Mouse (Mus musculus) kidney, adult 2 months (tissue): ENCODE data around the gene Foxp4. TPM values are rescaled to one million over a fixed set of nuclear protein-coding genes. Genes with fewer than 3 reads are reported as not detected.

Source experiments
- DNase-seq: peaks from one replicate; pipeline ENCODE4 v3.0.0; 2021
- H3K27ac ChIP-seq: fragments of 200-500 bp; 2 replicates; pipeline ENCODE4 v1.5.1; 2012; ENCODE audit warnings: low read depth, low read length, control low read depth, inconsistent platforms; ENCODE audit not compliant: insufficient read depth
- H3K27me3 ChIP-seq: fragments of 200-500 bp; replicated peaks from 2 replicates; pipeline ENCODE4 v1.6.1; 2012; ENCODE audit warnings: mild to moderate bottlenecking, moderate library complexity, low read length, inconsistent platforms; ENCODE audit not compliant: control insufficient read depth, insufficient read depth
- H3K36me3 ChIP-seq: fragments of 200-500 bp; 2 replicates; pipeline ENCODE4 v1.6.1; 2012; ENCODE audit warnings: mild to moderate bottlenecking, moderate library complexity, low read length, inconsistent platforms; ENCODE audit not compliant: control insufficient read depth, insufficient read depth
- H3K4me1 ChIP-seq: fragments of 200-500 bp; 2 replicates; pipeline ENCODE4 v1.6.1; 2011; ENCODE audit warnings: low read length; ENCODE audit not compliant: control insufficient read depth, insufficient read depth
- H3K4me3 ChIP-seq: fragments of 200-500 bp; 2 replicates; pipeline ENCODE4 v1.5.1; 2011; ENCODE audit warnings: mild to moderate bottlenecking, low read depth, low read length, control low read depth; ENCODE audit not compliant: insufficient read depth
- CTCF ChIP-seq: fragments of 200-500 bp; conservative IDR thresholded peaks from 2 replicates; pipeline ENCODE4 v1.5.1; 2011; ENCODE audit warnings: low read depth, mild to moderate bottlenecking, control low read depth, low read length, moderate library complexity, mixed read lengths; ENCODE audit not compliant: insufficient read depth, insufficient read length
- POLR2A ChIP-seq: fragments of 200-500 bp; IDR thresholded peaks from one replicate; pipeline ENCODE4 v1.6.1; 2011; ENCODE audit warnings: low read depth, low read length, control low read depth
- WGBS: fragments of 180-500 bp; shearing (Covaris S2); methylation state at CpG from one replicate; pipeline ENCODE4 v1.1.7; 2018; 5-methylcytosine and 5-hydroxymethylcytosine counted together
- polyA plus RNA-seq: library from polyadenylated mRNA; depleted of rRNA; stranded (reverse); fragments of >200 nt; gene quantifications from 2 replicates; pipeline ENCODE4 v1.2.3, GENCODE M21; 2012

Foxp4 gene
- polyA plus RNA-seq, 1 experiment, result 23.5 TPM

DNA sequence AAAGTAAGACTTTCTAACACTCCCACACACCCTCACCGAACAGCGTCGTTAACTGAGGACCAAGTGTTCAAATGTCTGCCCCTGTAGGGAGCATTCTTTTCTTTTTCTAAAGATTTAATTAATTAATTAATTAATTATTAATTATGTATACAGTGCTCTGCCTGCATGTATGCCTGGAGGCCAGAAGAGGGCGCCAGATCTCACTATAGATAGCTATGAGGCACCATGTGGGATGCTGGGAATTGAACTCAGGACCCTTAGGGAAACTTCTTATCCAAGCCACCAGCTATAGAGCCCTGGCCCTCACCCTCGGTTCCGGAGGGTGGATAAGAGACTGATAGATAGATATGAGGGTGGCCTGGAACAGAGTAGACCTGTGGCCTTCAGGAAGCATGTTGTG is 76.5 kb downstream of the Foxp4 start:
- Histone ChIP-seq H3K27ac (no peak overlapping the region), H3K4me1 (no peaks in the 10 kb centered on the region), H3K4me3 (no peak overlapping the region), H3K27me3 (no peaks in the 10 kb centered on the region), H3K36me3 (no peaks in the 10 kb centered on the region)
- 61% methylated on average over 6 of the region's 6 CpGs for WGBS
- DNase-seq, result no peak
- TF ChIP-seq POLR2A, result no peak
- 0 out of 2 replicates have a peak, but pooled peaks have one; percentile 17 for TF ChIP-seq CTCF

DNA sequence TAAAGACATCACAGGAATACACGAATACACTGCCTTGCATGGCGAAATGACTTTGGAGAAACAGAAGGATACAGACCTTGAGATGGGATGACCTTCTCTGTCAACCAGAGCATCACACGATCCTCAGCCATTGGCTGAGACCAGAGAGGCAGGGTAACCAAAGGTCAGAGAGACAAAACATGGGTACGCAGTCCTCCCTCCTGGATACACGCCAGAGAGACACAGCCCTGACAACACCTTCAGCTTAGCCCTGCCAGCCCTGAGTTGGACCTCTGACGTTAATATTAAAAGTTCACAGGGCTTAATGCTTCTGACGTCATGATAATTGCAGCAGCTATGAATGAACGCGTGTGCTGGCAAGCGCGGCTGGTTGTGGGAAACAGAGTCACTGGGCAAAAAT is 78.8 kb downstream of the Foxp4 start:
- 71% methylated on average over 11 of the region's 11 CpGs for WGBS
- H3K4me3 ChIP-seq, result no peak overlapping the region

DNA sequence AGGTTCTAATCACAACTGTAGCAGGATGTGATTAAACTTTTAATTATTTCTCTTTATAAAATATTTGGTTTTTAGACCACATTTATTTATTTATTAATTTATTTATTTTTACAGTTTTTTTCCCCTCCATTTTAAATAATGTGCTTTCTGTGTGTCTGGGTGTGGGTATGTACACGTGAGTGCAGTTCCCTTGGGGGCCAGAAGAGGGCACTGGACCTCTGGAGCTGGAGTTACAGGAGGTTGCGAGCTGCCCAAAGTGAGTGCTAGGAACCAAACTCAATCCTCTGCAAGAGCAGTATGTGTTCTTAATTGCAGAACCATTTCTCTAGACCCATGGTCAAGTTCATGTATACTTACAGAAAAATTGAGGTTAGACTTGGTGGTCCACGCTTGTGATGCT is 81.0 kb downstream of the Foxp4 start:
- Histone ChIP-seq H3K27ac (no peak overlapping the region), H3K27me3 (no peaks in the 10 kb centered on the region), H3K36me3 (no peaks in the 10 kb centered on the region), H3K4me3 (no peak overlapping the region), H3K4me1 (no peaks in the 10 kb centered on the region)
- 99% methylated on average over 3 of the region's 3 CpGs for WGBS
- DNase-seq, result no peak
- no peak for TF ChIP-seq POLR2A
- 0 out of 2 replicates have a peak, but pooled peaks have one; percentile 16 for TF ChIP-seq CTCF

More for the DNA sequence above, 78.8 kb downstream of the Foxp4 start:
- Histone ChIP-seq H3K4me1 (no peaks in the 10 kb centered on the region), H3K27me3 (no peaks in the 10 kb centered on the region), H3K27ac (no peak overlapping the region), H3K36me3 (no peaks in the 10 kb centered on the region)
- TF ChIP-seq POLR2A (no peak), CTCF (no peak)
- no peak for DNase-seq

DNA sequence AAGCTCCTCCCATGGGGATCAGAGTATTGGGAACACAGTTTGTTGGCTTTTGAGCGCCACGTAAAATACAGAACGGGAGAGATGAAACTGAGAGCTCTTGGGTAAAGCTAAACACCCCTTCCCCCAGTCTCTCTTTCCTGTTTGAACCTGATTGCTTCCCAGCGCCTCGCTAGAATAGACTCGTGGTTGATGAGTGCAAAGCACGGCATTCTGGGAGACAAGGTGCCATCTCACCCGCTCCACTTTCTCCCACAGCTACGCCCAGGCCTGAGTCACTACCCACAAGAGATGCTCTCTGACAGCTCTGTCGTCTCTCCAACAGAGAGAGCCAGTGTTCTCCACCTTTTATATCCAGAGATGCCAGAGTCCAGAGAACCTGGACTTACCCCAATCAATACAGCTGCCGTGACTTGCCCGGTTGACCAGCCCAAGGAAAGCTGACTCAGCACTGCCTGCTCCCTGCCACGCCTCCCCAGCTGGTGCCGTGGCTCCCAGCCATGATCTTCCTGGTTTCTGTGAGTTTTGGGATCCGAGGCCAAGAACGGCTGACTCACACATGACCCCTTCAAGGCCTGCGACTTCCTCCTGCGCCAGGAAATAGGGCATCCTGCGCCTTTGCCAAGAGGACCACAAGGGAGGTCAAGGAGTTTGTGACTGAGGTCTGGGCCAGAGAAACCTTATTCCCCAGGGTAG is 82.4 kb downstream of the Foxp4 start:
- TF ChIP-seq POLR2A (no peak), CTCF (no peak)
- DNase-seq, result peak; percentile 93
- H3K27me3 ChIP-seq, result no peaks in the 10 kb centered on the region
- H3K27ac ChIP-seq, result no peak overlapping the region
- no peak overlapping the region for H3K4me3 ChIP-seq
- no peaks in the 10 kb centered on the region for H3K36me3 ChIP-seq
- H3K4me1 ChIP-seq, result no peaks in the 10 kb centered on the region
- WGBS, result 39% methylated on average over 19 of the region's 19 CpGs

DNA sequence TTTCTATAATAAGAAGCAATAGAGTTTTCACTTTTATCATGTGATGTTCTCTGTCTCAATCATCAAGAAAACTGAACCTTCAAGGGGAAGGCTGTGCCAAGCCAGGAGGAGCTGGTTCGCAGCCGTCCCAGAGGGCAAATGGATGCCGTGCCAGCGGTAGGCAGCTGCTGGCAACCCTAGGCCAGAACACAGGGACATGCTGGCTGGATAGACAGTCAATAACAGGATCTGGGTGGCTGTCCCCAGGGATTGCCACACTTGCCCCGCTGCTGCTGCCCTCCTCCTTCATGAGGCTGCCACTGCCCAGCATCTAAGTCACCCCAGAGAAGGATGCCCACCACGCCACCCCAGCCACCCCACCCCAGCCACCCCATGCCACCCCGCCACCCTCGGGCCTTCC is 82.9 kb downstream of the Foxp4 start:
- no peak for DNase-seq
- Histone ChIP-seq H3K27me3 (no peaks in the 10 kb centered on the region), H3K36me3 (no peaks in the 10 kb centered on the region), H3K27ac (no peak overlapping the region), H3K4me1 (no peaks in the 10 kb centered on the region), H3K4me3 (no peak overlapping the region)
- TF ChIP-seq POLR2A, result no peak
- no peak for TF ChIP-seq CTCF
- WGBS, result 85% methylated on average over 8 of the region's 8 CpGs

DNA sequence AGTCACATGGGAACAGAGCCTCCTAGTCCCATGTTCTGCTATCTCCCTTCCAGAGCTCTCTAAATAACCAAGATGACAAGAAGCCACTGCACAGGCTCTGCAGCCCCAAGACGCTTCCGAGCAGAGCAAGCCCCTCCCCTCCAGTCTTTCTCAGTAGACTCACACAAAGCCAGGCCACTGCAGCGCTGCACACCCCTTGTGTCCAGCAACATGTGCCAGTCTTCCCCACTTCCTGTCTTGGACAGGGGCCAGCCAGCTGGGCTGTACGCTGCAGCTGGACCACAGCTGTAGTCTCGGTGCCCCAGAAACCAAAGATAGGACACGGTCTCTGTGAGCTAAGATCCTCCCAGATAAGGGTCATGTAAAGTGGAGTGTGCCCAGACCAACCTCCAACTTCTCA is 86.6 kb downstream of the Foxp4 start:
- no peak overlapping the region for H3K27ac ChIP-seq
- H3K27me3 ChIP-seq, result no peaks in the 10 kb centered on the region
- TF ChIP-seq CTCF (no peak), POLR2A (no peak)
- H3K36me3 ChIP-seq, result no peaks in the 10 kb centered on the region
- H3K4me1 ChIP-seq, result no peaks in the 10 kb centered on the region; the same call in 1 of the 2 replicates
- peak; percentile 19 for DNase-seq
- 44% methylated on average over 6 of the region's 6 CpGs for WGBS
- H3K4me3 ChIP-seq, result no peak overlapping the region

DNA sequence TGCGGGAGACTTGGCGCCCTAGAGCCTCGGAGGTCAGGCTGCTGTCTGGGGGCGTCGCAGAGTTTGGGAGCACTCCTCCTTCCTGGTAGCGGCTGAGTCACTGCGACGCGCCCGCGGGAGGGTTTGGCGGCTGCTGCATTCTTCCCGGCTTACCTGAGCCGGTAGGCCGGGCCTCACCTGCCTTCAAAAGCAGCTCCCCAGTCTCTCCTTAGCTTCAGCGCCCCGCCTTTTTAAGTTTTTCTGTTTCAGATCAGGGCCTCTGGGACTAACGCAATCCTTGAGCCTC is 90.0 kb downstream of the Foxp4 start, which contains the start of gene Mdfi:
Gene Mdfi, minus strand, starts transcription at position 210 of the 286 bp plus-strand sequence.
- H3K27ac ChIP-seq, result no peak within 1 kb of the TSS
- no peak for DNase-seq
- TF ChIP-seq CTCF (no peak), POLR2A (no peak)
- 9% methylated on average over 18 of the region's 18 CpGs for WGBS
- H3K36me3 ChIP-seq, result no peaks in the 10 kb centered on the region
- peak within 1 kb of the TSS; percentile 74 for H3K4me3 ChIP-seq
- no peaks in the 10 kb centered on the region for H3K27me3 ChIP-seq
- no peaks in the 10 kb centered on the region; the same call in 1 of the 2 replicates for H3K4me1 ChIP-seq
